Mouse (Mus musculus): ENCODE results near the gene Tspan18.

Tspan18 gene

DNA sequence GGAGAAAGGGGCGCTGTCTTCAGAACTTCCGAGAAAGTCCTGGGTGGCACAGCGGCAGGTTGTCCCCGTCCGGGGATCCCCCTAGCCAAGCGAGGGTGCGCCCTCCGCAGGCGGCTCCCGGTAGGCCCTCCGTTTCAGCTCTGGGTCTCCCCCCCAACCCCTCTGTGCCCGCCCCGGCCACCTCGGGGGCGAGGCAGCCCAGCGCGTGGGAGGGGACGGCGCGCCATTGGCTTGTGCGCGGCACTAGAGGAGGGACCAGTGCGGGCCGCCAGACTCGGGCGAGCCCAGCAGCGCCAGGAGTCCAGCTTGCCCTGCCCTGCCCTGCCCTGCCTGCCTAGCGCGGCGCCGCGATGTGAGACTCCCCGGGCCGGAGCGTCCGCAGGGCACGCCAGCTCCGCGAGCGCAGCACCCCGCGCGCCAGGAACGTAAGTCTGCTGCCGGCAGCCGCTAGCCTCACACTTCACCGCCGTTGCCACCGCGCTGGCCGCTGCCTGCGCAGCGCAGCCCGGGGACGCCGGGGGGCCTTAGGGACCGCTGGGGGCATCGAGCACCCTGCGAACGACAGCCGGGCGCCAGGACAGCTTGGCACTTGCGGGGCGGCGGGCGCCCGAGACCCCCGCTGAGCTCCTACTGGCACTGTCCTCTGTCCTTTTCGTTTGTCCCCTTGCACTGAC, 146.8 kb downstream of the Tspan18 start, which contains the start of gene Trp53i11:
Trp53i11 (plus strand) TSS at position 226 of the 674 bp plus-strand sequence.
- DNase-seq (ENCODE audit: low read depth) = peak; percentile 62

DNA sequence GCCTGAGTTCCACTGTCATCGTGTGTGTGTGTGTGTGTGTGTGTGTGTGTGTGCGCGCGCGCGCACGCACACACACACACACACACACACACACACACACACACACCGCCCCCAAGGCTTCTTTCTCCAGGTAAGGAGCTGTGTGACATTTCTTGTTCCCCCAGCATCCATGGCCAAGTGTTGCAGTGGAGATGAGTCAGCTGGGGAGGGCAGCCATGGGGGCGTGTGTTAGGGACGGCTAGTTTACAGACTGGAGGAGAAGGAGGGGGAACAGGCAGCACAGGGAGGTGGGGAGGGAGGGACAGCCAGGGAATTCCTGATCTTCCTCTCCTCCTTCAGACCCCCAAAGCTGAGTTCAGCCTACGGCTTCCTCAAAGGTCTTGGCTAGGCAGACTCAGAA, 151.4 kb downstream of the Tspan18 start:
- no peak for DNase-seq (ENCODE audit: low read depth)

DNA sequence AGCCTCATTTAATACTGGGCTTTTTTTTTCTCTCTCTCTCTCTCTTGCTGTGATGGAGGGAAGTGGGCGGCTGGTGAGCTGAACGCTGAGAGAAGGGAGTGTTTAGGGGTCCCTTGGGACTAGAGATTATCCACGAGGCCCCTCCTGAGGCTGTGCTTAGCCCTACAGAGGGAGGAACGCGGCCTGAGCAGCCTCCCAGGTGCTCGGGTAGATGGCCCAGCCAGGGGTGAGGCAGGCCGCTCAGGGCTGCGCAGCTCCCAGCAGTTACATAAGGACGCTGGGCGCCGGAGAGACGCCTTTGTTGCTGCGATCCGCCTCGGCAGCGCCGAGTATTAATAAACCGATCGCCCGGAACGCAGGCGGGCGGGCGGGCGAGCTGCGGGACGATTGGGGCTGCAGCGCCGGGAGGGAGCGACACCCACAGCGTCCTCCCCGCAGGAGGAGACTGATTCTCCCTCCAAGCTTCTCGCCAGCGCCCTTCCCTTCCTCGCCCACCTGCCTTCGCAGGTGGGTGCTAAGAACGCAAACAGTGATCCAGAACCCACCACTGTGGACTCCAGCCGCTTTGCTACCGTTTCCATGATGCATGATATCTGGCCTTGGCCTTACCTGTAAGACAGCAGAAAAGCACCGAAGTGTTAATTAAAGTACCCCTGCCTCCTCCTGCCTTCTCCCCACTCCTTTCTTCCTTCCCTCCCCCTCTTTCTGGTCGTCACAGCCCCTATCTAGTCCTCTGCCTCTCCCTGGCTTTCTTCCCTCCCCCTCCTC, 154.0 kb downstream of the Tspan18 start:
- DNase-seq (ENCODE audit: low read depth) = no peak

DNA sequence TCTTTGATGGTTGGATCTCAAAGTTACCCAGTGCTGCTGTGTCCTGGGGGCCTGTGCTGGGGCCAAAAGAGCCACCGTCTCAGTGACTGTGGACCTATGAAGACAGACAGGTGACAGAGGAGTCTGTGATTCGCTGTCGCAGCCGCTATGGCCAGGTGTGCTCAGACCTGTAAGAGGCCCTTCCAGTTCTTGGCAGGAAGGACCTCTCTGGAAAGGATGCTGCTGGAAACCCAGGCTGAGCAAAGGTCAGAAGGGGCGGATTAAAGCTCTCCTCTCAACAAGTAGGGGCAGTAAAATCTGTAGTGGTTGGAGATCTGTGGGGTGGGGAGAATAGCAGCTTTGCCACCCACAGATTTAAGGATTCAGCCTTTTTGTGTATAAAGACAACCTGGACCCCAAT, 154.7 kb downstream of the Tspan18 start:
- no peak for DNase-seq (ENCODE audit: low read depth)

DNA sequence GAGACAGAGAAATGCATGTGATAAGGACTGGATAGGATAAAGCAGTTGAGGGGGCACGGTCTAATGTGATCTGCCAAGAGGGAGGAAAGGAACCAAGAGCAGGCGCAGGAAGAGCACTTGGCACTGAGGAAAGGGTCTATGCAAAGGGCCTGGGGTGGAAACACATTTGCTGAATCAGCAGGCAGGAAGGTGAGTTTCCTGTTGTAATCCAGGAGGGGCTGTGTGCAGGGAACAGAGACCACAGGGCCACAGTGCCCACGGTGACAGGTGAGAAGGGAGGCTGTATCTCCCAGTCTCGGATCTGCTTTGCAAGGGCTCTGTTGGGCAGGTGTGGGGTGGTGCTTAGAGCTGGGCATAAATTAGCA, 156.0 kb downstream of the Tspan18 start:
- DNase-seq (ENCODE audit: low read depth) = no peak

DNA sequence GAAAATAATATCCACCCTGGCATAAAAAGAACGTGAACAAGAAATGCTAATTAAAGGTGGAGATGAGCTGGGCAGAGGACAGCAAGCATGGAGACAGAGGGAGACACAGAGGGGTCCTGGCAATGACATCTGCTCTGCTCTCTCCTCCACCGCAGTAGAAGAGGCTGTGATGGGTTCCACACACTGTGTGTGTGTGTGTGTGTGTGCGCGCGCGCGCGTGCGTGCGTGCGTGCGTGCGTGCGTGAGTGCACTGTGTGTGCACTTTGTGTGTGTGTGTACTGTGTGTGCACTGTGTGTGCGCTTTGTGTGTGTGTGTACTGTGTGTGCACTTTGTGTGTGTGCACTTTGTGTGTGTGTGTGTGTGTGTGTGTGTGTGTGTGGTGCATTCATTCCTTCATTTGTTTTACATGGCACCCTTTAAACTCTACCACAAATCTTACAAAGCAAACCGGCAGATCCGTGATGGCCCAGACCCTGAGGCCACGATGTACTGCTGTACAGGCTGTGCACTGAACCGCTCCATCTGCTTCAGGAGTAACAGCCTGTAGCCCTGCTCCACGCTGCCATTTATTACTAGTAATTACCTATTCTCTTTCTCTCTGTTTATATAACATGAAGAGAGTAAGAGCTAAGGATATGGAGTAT, 156.5 kb downstream of the Tspan18 start:
- DNase-seq (ENCODE audit: low read depth) = no peak

DNA sequence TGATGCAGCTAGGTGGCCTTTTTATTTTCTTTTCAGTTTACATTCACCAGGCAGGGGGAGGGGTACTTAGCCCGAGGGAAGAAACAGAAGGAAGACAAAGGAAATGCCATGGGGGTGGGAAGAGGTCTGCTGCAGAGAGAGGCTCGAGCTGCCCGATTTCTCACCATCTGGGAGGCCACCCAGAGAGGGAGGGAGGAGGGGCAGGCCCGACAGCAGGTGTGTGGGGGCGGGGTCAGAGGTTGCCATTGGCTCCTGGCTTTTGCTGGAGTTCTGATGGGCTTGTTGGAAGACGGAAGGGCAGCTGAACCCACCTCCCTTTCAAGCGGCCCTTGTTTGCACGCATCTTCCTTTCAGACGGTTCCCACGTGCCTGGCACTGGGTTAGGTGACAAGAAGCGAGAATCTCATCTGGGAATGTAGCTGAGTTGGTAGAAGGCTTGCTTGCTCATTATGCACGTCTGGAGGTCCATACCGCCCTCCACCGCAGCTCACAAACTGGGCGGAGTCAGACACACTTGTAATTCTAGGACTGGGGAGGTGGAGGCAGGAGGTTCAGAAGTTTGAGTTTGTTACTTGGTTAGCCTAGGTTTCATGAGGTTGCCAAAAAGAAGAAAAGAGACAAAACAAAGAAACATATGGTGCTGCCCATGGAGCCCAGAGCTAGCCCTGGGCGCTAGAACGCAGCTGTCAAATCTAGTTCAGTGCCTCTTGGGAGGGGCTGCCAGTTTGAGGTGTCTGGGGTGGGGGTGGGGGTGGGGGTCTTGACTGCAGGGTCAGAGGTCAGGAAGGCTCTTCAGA, 157.2 kb downstream of the Tspan18 start:
- no peak for DNase-seq (ENCODE audit: low read depth)

DNA sequence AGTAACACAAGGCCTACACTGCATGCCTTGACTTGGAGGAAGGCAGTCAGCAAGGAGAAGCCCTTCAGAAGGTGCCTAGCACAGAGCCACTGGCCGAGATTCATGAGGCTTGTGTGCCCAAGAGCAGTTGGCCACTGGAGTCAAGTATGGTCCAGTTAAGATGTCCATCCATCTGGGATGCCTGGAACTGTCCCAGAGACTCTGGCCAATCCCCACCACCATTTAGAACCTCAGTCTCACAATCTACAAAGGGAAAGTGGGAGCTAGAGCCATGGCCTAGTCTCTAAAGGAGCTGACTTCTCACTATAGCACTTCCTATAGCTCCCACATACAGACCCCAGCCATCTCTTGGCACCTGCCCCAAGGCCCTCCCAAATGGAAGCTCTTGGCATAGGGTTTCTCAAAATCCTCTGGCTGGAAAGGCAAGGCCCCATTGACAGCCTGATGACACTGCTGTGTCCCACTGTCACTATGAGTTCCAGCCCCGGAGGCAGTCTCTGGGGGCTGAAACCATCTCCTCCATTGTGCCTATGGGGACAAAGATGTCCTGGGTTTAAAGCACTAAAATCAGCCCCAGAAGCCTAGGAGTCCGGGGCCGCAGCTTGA, 158.0 kb downstream of the Tspan18 start:
- DNase-seq (ENCODE audit: low read depth) = no peak

DNA sequence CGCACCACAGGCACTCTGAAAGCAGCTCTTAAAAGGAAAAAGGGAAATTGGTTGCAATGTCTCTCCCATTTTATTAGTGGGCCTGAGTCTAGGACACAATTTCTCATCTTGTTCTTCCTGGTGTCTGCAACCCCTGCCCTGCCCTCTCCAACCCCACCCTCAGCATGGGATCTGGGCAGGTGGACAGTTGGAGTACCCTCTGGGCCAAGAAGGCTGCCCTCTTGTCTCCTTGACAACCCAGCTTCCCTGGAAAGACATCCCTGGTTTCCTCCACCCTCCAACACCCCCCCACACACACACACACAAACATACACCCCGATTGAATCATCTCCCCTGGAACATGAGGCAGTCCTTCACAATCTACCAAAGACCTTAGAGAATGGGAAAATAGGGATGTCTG, 158.6 kb downstream of the Tspan18 start:
- no peak for DNase-seq (ENCODE audit: low read depth)

DNA sequence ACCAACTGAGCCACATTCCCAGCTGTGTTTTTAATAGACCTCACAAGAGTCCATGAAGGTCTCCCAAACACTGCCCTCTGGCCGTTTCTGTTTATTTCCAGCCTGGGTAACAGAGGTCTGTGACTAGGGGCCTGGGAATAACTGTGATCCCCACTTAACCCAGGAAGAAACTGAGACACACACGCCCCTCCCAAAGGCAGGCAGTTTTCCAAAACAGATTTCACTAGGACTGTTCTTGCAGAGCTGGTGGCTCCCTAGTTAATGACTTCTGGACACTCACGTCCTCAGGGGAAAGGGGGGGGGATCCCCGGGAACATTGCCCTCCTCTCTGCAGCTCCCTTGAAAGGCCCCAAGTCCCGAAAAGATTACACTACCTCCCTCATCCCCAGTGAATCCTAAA, 159.0 kb downstream of the Tspan18 start:
- no peak for DNase-seq (ENCODE audit: low read depth)

DNA sequence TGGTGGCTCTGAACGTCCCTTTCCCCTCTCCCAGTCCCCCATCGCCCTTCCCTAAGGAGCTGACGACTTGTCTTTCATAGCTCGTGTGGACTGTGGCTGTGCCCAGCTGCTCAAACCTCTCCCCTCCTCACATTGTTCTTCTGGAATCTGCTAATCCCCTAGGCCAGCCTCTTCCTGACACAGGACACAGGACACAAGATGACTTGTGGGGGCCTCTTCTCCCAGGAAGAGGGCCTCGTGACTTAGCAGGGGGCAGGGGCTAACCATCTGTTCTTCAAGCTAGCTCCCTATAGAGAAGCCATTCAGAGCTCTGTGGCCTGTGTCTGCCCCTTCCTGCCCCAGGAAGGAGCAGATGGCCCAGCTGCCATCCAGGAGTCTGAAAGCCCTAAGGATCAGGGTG, 160.1 kb downstream of the Tspan18 start:
- no peak for DNase-seq (ENCODE audit: low read depth)

DNA sequence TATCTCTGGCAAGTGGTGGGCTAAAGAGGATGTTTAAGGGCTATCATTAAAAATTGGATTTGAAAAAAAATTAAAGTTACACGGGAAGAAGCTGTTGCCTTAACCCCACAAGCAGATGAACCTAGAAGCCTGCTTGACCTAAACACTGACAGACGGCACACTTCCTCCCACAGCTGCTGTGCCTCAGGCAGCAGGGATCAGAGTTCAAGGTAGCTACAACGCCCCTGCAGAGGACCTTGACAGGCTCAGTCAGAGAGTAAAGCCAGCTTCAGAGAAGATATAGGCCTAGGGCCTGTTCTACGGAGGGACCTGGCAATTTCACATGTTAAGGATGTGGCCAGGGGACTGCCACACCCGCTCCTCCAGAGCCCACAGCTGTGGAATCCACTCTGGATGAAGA, 161.8 kb downstream of the Tspan18 start:
- DNase-seq (ENCODE audit: low read depth) = no peak

DNA sequence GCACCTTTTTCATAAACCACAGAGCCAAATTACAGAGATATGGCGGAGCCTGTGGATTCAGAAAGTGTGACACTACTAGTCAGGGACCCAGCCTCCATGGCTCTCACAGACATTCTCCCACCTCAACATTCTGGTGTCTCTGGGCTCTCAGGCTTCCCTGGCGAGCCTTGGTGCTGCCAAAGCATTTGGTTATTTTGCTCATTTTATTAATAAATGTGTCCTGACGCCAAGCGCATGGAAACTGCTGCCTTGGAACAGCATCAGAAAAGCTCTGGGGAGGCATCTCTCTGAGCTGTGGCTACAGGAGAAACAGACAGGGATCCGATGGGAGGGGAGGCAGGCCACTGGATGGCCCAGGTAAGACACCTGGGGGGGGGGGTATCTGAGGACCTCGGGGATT, 162.4 kb downstream of the Tspan18 start:
- no peak for DNase-seq (ENCODE audit: low read depth)

DNA sequence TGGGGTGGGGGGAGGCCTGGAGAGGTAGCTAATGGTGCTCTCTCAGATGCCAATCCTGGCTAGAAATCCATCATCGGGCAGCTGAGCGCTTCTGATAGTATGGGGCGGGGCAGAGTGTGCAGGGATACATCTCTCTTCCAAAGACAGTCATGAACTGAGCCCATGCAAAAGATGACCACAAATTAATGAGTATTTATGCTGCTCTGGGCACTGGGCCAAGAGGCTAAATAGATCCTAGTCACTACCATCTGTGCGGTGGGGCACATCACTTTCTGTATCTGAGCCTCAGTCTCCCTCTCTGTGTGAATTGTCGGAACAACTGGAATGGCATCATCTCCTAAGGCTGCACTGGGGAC, 163.5 kb downstream of the Tspan18 start:
- no peak for DNase-seq (ENCODE audit: low read depth)

DNA sequence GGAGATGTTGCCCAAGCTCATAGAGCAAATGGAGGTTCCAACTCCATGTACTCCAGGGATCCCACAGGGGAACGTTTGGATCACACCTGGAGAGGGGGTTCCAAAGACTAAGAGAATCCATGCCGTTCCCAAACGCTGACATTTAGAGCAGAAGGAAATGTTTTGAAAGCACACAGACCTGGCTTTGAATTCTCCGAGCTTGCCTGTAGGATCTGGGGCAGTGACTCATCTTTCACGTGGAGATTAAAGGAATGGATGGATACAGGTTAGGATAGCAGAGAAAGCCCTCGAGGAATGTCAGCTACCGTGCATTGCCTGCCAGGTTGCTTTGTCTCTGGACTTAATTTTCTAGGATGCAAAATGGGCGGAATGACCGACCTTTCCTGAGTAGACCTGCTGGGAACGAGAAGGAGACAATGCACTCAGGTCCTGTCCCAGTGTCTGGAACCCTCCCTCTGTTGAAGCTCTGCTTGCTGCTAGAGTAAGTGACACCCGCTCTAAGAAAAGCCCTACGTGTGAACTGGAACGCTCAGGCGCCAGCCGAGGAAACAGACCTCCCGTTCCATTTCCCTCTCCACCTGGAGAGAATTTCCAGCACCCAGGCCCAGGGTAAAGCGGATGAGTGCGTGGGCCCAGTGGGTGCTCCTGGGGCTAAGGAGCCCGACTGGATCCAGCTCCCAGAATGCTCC, 164.0 kb downstream of the Tspan18 start:
- no peak for DNase-seq (ENCODE audit: low read depth)

DNA sequence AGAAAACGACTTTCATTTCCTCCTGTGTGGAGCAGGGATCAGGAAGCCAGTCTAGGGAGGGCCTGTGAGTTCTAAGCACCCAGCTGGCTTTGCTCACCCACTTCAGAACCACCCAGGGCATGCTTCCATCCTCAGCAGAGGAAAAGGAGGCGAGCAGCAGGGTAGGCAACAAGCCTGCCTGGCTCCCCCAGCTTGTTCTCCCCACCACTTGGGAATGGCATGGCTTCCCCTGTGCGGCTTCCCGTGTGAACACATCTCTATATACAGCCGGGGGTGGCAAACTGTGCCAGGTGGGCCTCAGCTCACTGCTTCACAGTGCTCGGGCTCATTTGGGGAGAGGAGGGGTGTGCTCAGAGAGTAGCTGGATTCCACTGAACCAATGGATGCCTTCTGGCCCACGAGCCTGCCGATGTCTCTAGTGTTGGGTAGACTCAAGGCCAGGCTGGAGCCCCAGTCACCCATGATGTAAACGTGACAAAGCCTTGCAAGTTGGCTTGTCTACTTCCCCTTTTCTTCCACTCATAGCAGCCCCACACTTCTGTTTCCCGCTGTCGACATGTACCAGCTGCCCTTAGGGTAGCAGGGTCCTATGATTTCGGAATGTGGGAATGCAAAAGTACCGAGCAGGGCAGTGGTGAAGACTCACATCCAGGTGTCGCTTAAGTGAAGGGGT, 167.4 kb downstream of the Tspan18 start:
- no peak for DNase-seq (ENCODE audit: low read depth)

DNA sequence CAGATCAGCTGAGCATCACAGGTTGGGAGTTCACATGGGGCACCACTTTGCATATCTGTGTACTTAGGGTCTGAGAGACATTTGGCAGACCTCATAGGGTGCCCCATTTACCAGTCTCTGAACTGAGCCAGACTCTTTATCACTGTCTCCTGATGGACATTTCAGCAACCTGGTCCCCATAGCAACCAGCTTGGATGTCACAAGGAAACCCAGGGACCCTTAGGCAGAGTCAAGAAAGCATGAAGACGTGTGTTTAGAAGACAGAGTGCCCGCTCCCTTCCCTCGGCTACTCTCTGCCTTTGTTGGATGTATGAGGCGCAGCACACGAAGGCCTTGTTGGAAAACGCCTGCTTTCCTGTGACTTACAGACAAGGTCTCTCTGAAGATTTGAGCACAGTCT, 168.0 kb downstream of the Tspan18 start:
- DNase-seq (ENCODE audit: low read depth) = no peak

DNA sequence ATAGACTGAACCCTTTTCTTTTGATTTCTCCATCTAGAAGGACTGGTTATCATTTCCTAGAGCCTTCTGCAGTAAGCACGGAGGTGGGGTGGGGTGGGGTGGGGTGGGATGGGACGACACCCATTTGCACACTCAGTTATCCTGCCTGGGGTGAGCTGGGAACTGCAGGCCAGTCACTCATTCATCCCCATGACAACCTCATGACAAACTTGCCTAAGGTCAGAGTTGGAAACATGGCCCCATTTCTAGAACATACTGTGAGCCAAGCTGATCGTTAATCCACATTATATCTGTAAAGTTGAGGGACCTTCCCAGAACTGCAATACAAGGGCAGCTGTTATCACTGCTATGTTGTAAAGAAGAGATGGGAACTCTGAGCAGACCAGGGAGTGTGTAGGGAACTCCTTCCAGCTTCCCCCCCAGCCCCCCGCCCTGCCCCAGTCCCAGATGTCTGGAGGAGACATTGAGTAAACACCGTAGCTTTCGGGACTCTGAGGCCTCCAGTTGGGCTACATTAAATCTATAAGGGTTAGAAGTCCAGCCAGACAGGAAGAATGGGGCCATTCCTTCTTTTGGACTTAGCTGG, 170.5 kb downstream of the Tspan18 start:
- DNase-seq (ENCODE audit: low read depth) = no peak

DNA sequence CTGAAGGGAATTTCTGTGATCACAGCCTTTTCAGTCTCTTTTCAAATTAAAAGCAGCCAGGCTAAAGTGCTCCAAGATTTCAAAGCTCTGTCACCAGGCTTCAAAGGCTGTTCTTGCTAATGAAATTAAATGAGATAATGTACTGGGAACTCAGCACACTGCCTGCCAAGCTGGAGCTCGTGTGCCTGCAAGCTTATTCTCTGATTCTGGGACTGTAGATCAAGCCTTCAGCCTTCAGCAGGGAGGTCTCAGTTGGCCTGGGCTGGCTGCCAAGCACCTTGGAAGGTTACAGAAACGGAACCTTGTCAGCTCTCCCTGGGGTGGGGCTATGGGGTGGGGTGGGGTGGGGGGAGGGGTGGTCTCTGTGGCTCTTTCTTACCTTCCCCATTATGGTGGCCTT, 171.0 kb downstream of the Tspan18 start:
- no peak for DNase-seq (ENCODE audit: low read depth)

DNA sequence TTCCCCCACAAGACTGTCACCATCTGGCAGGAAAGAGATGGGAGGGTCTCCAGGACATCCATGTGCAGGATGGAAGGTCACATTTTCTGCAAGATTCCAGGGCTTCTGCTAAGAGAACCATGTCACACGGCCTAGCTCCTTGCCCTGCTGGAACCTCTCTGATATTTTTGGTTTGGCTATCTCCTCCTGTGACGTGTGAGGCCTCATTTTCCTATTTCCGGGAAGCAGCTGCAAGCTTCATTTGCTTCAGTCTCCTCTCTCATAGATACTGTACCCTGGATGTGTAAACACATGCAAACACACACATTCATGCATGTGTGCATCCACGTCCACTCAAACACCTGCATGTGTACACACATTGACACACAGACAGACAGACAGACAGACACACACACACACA, 171.5 kb downstream of the Tspan18 start:
- no peak for DNase-seq (ENCODE audit: low read depth)
